Mouse (Mus musculus) gastrocnemius, adult 18-20 months (tissue): ENCODE measurements around the gene Prdm4. TPM values are rescaled to one million over a fixed set of nuclear protein-coding genes. Genes with fewer than 3 reads are reported as not detected.

Source experiments
- DNase-seq: peaks from one replicate; pipeline ENCODE4 v3.0.0; 2021; ENCODE audit warnings: low spot score
- long read RNA-seq, 2 experiments: library from polyadenylated mRNA; stranded (forward); transcript quantifications; one replicate each; pipeline ENCODE4 v2.0.0; 2021
- total RNA-seq, 2 experiments: library from RNA; stranded (reverse); gene quantifications; 2 replicates each; pipeline ENCODE4 v1.2.3; 2021

The Prdm4 gene
- total RNA-seq: 10 to 100 TPM; 13.4 to 17.1 TPM
- long read RNA-seq, experiment 1, transcript Prdm4-207 (12 exons, 3,962 nt): minor isoform, 7 of 45 reads
- long read RNA-seq, experiment 1, transcript Prdm4-201 (12 exons, 3,877 nt): major isoform, 27 of 45 reads
- long read RNA-seq, experiment 1, partial matches to known transcripts: 6 of 45 reads
- long read RNA-seq, experiment 1, other reads (novel, unspliced or antisense): 5 of 45 reads
- long read RNA-seq, experiment 2, transcript Prdm4-201 (12 exons, 3,877 nt): major isoform, 8 of 13 reads
- long read RNA-seq, experiment 2, partial matches to known transcripts: 0 of 13 reads
- long read RNA-seq, experiment 2, other reads (novel, unspliced or antisense): 3 of 13 reads

DNA sequence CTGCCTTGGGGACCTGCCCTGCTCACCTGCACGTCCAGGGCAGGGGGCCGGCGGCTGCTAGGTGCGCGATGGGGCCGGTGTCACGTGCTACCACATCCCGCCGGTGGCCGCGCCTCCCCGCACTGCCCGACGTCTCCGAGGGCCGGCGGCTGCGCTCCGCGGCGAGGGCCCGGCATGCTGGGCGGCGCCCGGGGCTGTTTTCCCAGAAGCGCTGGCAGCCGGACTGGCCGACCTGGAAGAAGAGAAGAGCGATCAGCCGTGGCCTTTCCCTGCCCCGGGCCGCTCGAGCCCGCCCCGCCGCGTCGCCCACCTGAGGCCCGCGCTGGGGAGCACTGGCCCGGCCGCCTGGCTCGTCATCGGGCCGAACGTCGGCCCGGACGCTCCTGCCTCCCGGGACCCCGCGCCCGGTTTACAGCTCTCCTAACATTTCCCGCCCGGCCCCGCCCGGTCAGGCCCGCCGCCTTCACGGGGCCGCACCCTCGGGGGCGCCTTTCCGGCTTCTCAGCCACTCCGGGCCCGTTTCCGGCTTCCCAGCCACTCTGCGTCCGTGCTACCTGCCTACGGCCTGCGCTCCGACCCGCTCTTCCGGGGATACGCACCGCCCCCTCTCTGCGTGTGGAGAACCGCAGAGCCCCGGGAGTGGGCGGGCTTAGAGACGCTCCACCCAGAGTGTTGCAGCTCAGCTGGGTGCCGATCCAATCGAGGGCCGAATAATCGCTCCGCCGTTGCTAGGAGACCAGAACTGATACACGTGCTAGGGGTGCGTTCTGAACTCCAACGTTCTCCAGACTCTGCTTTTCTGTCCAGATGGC lies at the start of gene Prdm4:
Prdm4 (minus strand) TSS at position 645 of the 812 bp plus-strand sequence.
- peak; percentile 97 for DNase-seq

DNA sequence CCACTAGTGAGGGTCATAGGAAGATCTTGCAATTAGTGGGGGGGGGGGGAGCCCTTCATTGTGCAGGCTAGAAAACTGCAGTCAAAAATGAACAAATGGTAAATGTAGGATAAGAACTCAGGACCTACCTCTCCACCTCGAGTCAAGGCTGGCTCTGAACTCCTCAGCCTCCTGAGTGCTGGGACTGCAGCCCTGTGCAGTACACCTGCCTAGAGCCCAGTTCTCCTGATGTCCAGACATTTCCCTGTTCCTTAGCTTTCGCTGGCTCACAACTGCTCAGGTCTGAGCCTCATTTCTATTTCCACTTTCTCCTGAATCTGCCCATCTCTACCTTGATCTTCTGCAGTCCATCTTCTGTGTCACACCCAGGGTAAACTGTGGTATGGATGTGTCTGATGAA lies 49.5 kb upstream of the Prdm4 start:
- DNase-seq: no peak

DNA sequence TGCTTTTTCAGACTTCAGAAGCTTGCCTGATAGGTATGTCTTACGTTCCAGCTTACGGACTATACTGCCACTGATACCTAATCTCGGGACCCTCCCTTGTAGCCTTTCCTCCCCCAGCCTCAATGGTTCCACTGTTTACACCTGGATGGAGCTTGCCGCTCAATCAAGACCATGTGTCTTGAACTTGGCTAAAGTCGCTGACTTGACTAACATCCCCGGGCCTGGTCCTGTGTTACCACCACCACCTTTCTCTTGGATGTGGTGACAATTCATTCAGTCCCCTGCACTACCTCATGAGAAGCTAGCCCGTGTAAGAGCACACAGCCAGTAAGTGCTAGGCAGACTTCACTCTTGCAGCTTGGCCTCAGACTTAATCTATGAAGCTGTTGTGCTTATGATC lies 47.4 kb upstream of the Prdm4 start:
- no peak for DNase-seq

DNA sequence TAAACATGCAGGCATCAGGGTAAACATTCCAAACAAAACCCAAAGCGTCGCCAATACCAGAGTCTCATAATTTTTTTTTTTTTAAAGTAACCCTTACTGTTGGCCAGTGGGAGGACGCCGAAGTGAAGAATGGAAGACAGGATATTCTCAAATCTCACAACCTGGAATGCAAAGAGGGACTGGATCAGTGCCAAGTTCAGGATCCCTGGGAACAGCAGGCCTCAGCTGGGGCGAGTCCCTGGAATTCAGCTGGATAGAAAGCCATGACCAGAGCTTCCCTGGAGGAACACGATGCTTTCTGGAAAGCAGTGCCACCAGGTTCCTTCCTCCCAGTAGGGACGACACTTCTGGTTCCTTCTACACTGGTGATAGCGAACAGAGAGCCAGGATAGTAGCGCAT lies 46.0 kb upstream of the Prdm4 start:
- no peak for DNase-seq

DNA sequence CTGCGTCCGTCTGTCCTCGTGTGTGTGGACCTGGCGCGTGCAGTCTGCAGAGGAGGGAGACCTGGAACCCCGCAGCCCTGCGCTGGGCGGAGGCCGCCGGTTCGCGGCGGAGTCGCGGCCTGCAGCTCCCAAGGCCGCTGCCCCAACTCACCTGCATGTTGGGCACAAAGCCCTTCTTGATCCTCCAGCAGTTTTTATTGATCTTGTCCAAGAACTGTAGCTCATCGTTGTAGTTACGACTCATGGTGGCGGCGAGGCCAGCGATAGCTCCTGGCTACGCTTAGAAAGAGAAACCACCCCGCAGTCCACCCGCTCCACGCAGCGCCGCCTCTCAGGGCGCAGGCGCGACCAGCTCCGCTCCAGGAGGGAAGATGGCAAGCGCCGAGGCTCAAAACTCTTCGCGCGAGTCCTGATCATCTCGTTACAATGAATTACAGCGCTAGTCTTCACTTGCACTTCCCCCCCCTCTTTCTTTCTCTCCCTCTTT lies 40.6 kb upstream of the Prdm4 start, which contains the start of gene Rtcb:
Rtcb (minus strand) TSS at position 360 of the 487 bp plus-strand sequence.
- peak; percentile 98 for DNase-seq

DNA sequence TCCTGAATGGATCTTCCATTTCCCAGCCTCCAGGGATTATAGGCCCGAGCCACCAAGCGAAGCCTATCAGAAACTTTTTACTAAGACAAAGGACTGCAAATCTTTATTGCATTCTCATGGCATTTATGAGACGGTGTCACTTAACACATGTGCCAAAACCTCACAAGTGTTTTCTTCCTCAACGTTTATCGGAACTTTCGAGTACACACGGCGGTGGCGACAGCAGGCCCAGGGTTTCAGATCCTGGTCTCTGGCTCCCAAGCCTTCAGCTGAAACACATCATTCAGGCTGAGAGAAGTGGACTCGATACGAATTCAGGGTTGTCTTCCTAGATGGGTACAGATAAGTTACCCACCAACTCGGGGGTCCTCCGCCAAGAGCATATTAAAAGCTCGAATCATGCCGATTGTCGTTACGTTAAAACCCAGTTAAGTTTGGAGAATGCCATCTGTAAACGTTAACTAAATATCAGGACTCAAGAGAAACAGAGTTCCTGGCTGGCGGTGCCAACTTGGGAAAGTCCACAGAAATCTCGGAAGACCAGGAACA lies 40.0 kb upstream of the Prdm4 start:
- peak; percentile 3 for DNase-seq

DNA sequence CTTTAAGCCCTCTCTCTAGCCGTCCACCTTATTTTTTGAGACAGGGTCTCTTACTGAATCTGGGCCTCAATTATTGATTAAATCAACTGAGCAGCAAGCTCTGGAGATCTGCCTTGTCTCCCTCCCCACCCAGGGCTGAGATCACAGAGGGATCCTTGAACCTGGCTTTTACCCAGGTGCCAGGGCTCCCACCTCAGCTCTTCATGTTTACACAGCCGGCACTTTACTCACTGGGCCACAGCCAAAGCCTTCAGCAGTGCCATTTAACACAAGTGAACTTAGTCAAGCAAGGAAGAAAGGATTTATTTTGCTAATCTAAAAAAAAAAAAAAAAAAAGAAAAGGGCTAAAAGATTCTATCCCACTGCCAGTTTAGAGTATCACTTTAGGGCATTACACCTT lies 37.5 kb upstream of the Prdm4 start:
- DNase-seq: no peak

DNA sequence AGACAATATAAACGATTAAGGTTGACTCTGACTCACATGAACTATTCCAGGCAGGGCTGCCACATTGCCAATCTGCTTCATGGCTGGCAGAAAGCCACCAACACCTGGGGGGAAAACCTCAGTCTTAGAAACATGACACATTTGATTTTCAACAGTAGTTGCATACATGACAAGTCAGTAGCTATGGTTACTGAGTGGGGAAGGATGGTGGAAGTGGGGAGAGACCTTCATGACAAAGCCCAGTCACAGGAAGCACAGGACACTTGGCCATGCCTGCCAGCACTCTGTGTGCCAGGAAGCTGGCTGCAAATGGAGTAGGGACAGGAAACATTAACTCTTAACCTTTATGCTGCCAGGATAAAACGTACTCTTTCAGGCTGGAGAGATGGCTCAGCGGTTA lies 36.5 kb upstream of the Prdm4 start:
- DNase-seq: no peak

DNA sequence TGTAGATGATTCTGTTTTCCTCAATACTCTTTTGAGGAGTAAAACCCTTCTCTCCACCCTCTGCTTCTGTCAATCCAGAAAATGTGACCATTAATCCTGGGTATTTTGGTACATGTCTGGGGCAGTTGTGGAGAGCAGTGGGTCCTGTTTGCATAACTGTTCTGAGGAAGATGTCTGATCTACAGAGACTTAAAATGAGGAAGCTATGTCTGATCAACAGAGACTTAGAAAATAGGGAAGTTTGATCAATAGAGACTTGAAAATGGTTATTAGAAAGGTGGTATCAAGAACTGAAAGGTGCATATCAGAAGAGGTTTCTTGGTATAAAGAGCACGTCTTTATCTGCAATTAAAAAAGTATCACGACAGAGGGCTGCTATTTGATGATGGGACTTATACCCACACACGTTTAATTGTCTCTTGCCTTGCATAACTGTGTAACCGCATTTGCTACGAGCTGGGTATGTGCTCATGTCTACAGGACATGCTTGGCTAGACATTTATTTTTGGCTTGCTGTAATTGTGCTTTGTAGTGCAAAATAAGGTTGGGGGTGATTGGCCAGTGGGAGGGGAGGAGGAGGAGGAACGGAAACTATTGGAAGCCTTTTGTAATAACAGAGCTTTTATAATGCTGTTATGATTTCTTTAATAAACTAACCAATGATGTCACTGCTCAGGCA lies 35.0 kb upstream of the Prdm4 start:
- DNase-seq: no peak

DNA sequence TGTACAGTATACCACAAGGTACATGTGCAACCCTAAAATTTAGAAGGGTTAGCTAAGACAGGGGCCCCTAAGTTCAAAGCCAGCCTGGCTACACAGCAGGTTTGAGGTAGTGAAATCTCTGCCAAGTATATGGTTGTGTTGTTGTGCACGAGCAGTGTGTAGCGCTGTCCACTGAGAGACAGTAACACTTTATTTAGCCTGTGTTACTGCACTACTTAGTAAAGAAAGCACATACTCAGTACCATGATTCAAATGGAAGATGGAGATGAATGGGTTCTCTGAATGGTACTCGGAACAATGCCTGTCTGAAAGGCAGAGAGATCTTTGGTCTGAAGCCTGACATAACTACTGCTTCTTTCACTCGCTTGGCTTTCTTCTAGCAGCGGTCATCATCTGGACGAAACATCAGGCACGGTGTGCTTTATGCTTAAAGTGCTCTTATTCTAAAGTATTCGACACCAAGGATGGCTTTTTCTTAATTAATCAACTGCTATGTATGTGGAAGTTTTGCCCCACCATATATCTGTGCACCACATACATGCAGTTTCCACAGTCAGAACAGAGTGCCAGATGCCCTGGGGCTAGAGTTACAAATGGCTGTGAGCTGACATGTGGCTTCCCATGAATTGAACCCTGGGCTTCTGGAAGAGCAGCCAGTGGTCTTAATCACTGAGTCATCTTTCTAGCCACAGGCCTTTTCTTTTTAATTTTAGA lies 31.7 kb upstream of the Prdm4 start:
- DNase-seq: no peak

DNA sequence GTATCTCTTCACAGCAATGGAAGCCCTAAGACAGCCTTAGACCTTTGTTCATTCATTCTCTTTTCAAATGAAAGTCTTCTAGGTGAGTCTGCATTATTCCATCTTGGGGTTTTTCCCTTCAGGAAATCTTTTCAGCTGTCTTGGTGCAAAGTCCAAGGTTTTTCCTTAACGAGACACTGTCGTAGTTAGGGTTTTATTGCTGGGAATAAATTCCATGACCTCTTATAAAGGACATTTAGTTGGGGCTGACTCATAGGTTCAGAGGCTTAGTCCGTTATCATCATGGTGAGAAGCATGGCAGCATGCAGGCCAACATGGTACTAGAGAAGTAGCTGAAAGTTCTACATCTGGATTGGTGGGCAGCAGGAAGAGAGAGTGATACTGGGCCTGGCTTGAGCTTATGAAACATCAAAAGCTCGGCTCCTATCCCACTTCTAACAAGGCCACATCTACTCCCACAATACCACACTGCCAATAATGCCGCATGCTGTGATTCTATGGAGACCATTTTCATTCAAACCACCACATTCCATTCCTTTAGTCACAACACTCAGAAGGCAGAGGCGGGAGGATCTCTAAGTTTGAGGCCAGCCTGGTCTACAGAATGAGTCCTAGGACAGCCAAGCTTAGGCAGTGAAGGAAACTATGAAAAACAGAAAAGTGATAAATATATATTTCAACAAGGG lies 19.5 kb upstream of the Prdm4 start:
- DNase-seq: no peak

DNA sequence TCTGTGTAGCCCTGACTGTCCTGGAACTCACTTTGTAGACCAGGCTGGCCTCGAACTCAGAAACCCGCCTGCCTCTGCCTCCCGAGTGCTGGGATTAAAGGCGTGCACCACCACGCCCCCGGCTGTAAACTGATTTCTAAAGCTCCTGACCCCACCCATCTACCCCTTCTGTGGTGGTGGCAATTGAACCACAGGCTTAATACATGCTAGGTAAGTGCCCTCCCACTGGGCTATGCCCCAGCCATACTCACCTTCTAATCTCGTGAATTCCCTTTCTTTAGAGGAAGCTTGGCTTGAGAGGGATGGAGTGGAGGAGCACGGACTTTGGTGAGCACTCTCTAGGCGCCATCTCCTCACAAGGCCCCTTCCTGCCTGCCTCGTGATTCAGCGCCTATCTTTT lies 13.0 kb upstream of the Prdm4 start:
- no peak for DNase-seq

DNA sequence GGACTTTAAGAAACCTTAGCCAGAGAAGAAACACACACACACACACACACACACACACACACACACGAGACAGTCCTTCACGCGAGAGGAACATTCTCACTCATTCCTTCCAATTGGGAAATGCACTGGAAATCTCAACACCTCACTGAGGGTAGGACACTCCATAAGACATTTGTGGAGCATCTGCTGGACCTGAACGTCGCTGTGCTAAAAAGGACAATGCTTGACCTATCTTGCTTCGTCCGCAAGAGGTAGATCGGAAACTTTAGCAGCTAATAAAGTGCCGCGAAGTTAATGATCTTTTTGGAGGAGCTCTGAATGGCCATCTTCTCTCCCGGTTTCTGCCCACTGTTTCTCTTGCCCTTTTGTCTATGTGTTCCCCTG lies 12.3 kb upstream of the Prdm4 start:
- DNase-seq: no peak

DNA sequence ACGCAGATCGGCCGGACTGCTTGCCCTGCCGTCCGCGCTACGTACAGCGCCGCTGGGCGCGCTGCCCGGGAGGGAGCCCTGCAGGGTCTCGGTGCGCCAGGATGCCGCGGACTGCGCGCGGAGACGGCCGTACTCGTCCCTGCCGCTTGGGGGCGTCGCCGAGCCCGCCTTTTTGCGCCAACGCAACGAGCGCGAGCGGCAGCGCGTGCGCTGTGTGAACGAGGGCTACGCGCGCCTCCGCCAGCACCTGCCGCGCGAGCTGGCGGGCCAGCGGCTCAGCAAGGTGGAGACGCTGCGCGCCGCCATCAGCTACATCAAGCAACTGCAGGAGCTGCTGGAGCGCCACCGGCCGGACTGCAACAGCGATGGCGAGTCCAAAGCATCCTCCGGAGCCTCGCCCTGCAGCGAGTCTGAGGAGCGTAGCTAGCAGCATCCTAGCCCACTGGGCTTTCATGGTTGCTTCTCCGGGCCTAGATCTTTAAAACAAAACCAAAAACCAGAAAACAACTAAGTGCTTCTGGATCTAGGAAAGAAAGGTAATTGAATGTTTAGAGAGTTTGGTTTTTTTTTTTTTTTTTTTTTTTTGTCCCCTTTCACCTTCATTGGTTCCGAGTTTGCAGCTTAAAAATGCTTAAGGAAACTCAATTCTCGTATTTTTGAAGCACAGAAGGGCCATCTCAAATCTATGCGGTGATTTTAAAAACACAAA lies 11.7 kb upstream of the Prdm4 start:
- DNase-seq: peak; percentile 9

DNA sequence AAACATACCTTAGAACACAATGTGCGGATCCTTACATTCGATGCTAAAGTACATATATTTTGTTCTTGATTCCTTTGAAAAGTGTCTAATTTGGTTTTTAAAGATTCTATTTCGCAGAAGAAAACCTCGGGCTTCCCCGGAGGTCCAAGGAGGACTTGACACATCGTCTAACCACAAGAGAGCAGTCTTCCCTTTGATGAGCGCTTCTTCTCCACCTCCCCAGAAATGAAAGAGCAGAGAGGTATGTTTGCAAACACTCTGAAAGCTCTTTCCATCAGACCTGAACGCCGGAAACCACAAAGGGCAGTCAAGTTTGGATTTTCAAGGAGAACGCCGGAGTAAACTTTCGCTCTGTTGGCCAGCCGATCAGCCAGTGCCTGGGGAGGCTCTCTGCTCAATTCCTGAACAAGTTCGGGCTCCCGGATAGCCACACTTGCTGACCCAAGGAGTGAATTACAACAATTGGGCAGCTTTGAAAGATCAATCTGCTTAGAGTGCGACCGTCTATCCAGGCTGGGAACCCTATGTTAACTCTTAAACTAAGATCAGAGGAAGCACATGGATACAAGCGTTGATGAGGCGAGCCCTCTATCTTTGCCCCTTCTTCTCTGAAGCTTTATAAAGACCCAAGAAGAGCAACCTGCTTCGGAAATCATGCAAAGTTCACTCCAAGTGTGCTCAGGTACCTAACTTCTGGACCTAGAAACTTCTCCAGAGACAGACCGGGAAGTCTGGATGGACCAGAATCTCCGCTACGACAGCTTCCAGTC lies 10.9 kb upstream of the Prdm4 start, which contains the start of gene Ascl4:
Ascl4 (plus strand) TSS at position 6 of the 770 bp plus-strand sequence.
- no peak for DNase-seq

DNA sequence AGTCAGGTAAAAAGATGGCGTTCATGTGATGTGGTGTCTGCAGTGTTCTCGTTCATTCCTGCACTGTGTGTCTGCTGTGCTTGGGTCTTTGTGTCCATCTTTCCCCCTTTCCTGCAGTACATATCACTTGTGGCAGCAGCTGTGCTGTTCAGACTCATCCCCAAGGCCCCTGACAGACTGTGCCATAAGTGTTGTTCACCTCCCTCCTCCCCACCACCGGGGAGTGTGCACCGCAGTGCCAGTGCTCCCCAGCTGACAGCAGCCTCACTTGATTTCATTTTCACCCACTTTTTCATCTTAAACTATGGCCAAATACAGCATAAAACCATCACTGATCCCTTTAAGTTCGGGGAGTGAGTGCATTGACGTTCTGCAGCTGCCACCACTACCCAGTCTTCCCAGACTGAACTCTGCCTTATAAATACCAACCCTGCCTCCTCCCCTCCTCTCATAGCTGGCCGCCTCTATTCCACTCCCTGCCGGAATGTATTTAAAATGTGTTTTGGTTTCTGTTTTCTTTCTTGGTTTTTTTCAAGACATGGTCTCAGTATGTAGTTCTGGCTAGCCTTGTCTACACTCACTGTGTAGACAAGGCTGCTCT lies 37.0 kb downstream of the Prdm4 start:
- no peak for DNase-seq

DNA sequence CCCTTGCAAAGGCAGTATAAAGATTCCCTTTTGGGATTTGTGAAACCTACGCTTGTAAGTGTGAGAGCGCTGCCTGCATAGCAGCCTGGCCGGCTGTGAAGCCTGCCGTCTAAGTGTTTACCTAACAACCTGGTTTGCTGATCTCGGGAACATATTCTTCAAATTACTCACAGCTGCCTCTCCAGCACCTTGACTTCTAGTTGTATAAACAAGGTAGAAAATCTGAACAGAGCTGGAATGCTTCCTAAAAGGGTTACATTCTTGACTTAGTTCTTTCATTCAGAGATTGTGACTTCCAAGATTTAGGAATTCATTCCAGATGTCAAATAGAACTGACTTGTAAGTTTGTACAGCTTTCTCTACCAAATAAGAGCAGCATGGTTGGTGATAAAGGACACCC lies 41.1 kb downstream of the Prdm4 start:
- no peak for DNase-seq

DNA sequence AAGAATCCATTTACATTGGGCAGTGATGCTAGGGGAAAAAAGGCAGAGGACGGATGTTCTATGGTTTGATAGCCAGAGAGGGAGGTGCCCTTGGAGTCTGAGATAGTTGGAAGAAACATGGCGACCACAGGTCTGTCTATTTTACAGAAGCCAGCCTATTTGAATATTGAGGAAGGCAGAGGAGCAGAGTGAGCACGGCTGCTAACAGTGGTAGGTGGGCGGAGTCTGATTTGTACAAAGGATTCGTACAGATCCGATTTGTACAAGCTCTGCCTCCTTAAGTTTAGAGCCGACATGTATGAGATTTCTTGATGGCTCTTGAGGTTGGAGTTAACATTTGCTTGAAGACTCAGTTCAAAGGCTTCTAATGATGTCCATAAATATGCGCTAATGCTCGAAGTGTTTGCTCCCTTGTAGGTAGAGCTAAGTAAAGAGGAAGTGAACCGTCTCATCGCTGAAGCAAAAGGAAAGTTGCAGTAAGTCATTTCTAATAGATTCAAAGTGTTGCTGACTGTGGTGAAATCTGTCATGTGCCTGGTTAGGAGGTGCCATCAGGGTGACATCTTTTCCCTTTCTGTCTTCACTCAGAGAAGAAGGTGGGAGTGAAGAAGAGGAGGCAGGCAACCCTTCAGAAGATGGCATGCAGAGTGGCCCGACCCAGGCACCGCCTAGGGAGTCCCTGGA lies 42.9 kb downstream of the Prdm4 start:
- no peak for DNase-seq
